Mouse (Mus musculus): ENCODE results near the gene Prcd.

The Prcd gene

GRCm38 (mm10) chr11:116647340-116647991, 5.9 kb upstream of the Prcd start:
- CTCF ChIA-PET, result interaction anchor here (0.6 kb wide), 1 partner anchor 40 kb away, joined by 3 read pairs; no protein-coding TSS in a partner anchor

DNA sequence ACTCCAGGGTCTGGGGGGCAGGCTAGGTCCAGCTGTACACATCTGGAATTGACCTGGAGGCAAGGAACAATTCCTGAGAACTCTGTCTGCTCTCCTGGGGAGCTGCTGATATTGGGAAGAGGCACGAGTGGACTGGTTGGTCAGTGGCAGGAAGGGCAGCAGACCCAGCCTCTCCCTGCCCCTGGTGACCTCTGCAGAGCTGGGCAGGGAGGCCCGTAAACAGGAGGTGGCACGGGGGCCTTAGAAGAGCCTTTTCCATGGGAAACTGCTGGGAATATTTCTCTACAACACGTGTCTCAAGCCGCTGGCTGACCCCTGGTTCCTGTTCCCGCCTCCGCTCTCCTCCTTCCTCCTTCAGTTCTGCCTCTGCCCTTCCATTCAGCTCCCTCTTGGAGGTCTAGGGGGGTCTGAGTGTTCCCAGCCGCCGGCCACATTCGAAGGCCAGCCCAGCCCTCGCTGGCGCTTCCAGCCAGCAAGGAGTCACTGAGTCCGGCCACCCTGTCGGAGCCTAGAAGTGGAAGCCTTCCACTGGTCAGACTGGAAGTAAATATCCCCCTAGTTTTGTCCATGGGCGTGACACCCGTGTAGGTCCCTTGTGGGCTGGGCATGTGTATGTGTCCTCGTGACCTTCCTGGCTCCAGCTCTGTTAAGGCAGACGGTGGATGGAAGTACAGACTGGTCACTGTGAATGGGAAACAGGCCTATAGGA, 5.0 kb upstream of the Prcd start:
- CTCF ChIA-PET, result interaction anchor here (0.6 to 0.7 kb wide), 2 partner anchors 39 to 389 kb away, joined by 3 to 4 read pairs; no protein-coding TSS in a partner anchor

GRCm38 (mm10) chr11:116648976-116649375, 4.4 kb upstream of the Prcd start:
- CTCF ChIA-PET, result no interaction called here

- CTCF ChIA-PET, result no interaction called here
Observed at GRCm38 (mm10) chr11:116649711-116650337, 3.5 kb upstream of the Prcd start.

GRCm38 (mm10) chr11:116650811-116651210, 2.5 kb upstream of the Prcd start:
- CTCF ChIA-PET, result interaction anchor here (0.6 kb wide), 1 partner anchor 411 kb away, joined by 3 read pairs; no protein-coding TSS in a partner anchor

DNA sequence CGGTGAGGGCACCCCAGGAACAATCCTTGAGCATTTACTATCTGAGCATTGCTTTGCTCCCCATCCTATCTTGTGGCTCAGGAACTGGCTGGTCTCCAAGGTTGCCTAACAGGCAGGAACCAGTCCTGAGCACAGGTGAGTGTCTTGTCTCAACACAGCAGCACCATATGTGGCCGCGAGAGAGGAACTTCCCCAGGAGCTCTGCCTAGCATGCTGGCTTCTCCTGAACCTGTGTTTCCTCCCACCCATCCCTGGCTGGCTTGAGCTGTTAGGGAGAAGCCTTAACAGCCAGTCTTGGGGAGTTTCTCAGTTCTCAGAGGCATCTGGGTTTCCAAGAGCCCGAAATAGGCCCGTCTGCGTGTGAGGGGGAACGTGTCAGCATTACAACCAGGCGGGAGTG, 2.0 kb upstream of the Prcd start:
- CTCF ChIA-PET, result interaction anchor here (0.6 kb wide), 1 partner anchor 411 kb away, joined by 3 read pairs; no protein-coding TSS in a partner anchor

DNA sequence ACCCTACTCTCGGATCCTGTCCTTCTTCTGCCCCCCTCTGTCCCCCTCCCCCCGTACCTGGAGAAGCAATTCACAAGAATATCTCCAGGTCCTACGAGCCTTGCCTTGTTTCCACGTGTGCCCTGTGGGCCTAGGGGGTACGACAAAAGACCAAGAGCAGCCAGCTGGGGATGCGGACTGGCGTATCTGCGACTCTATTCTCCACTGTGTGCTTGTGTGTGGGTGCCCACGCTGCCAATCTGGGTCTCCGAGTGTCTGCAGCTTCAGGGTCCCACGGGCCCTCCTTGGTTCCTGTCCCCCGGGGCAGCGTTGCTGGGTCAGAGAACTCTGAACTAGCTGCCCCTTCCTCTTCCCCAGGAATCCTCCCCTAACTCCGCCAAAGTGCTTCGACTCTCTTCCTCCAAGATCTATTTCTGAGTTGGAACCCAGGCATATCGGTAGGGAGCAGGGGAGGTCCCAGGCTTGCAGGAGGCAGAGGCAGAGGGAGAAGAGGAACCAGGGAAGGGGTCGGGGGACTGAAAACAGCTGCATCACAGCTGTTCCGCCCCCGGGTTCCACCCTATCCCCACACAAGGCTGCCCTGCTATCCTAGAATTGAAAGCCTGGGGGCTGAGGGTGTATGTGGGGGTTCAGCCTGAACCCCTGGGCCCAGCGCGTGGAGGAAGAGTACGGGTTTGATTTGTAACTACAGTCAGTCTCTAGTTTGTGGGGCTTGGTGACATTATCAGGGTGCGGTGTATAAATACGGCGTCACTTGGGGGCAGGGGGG, 820 bp upstream of the Prcd start:
- CTCF ChIA-PET, result interaction anchor here (0.6 kb wide), 1 partner anchor 31 kb away, joined by 4 read pairs; no protein-coding TSS in a partner anchor

- CTCF ChIA-PET, result no interaction called here
Observed at GRCm38 (mm10) chr11:116653709-116654221, 431 bp downstream of the Prcd start.

DNA sequence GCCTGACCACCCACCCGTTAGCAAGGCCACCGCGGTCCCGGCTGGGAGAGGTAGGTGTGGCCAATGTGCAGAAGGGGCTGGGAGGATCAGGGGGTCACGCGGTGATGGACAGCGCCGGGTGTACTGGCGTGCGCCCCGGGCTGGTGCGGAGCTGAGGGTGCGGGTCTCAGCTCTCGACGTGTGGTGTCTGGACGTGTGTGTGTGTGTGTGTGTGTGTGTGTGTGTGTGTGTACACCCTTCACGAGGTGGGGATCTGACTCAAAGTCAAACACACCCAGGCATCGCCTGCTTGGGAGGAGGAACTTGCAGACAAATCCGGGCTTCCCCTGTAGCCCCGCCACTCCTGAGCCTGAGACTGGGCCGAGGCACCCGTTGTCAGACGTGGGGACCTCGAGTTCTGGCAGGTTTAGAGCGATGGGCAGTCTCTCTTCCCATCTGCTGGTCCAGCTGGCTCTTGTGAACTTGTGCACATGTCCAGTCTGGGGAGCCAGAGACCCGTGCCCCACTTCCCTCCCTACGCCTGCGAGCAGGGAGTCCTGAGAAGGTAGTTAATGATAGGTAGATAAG, 1.0 kb downstream of the Prcd start, which contains the start of gene Cygb:
Cygb (minus strand) TSS at position 59 of the 567 bp plus-strand sequence.
- CTCF ChIA-PET, result no interaction called here

GRCm38 (mm10) chr11:116656348-116657191, 3.2 kb downstream of the Prcd start:
- CTCF ChIA-PET, result no interaction called here

GRCm38 (mm10) chr11:116657311-116658223, 4.2 kb downstream of the Prcd start:
- CTCF ChIA-PET, result no interaction called here

DNA sequence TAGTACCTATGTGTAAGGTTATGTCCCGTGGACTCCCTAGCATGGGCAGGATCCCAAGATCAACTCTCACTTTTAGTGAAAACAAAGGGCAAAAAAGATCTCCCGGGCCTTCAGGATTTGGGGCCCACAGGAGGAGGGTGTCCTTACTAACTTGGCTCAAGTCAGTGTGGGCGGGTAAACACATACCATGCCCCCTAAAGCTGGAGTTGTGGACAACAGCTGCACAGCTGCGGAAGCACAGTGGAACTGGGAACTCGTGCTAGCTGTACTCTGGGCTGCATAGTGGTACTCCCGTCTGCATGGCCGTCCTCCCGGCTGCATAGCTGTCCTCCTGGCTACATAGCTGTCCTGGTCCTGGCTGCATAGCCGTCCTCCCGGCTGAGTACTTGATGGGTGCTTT, 4.9 kb downstream of the Prcd start:
- CTCF ChIA-PET, result no interaction called here

DNA sequence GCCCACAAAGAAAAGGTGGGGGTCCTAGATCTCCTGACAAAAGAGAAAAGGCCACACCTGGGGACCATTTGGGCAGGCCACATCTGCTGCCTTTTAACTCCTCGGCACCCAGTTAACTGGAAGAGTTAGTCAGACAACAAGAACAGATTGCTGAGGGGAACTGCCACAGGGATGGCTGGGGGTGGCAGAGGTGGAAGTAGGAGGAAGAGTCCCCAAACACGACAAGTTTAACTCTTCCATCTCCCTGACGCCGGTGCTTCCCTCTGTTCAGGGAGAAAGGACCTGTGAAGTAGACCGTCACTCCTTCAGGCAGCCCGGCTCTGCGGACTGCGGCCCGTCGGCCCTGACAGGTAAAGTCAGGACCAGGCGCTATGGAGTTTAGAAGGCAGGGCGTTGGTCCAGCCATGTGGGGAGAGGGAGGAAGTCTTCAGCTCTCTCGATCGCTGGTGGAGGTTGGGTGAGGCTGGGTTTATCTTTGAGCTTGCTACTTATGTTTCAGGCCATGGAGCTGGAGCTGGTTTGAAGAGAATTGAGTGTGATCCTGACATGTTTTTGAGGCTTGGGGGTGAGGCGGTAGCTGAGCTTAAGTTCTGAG, 5.8 kb downstream of the Prcd start:
- CTCF ChIA-PET, result no interaction called here

DNA sequence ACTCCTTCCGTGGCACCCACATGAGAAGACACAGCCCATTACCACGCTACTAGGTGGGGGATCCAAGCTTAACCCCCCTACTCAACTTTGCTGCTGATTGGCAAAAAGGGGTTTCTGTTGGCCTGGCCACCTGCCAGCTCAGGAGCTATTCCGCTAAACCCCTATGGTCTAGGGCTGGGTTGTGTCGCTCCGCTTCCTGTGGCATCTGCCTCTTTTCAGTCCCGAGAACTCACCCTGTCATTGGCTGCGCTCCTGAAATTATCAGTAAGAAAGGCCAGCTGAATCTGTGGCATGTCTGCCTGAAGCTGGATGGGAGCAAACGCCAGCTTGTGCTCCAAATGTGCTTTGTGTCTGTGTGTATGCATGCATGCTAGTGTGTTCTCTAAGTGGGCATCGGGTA, 6.8 kb downstream of the Prcd start:
- CTCF ChIA-PET, result interaction anchor here (0.6 kb wide), 1 partner anchor 148 kb away, joined by 10 read pairs; no protein-coding TSS in a partner anchor

DNA sequence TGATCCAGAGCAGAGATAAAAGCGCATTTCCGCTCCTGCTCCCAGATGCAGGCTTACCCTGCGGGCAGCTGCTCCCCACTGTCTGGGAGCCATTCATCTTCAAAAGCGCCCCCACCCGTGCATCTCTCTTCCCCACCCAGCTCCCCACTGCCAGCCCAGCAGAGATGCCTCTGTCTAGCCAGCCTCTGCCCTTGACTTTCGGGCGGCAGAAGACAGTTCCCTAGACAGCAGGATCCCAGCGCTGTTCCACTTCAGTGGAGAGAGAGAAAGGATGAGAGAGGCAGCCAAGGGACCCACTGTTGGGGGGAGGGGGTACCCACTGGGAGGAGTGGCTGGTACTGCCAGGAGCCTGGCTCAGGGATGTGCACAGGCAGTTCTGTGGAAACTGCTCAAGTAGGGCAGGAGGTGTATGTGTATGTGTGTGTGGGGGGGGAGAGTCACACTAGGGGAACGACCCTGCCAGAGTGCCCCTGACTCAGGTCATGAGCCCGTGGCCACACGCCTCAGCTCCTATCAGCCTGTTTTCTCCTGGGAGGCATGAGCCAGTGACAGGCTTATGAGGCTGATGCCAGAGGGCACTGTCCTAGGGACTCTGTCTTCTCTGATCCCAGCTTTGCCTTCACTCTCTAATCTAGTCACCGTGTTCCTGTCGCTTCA, 8.1 kb downstream of the Prcd start:
- CTCF ChIA-PET, result no interaction called here

GRCm38 (mm10) chr11:116661948-116662377, 8.6 kb downstream of the Prcd start:
- CTCF ChIA-PET, result no interaction called here

DNA sequence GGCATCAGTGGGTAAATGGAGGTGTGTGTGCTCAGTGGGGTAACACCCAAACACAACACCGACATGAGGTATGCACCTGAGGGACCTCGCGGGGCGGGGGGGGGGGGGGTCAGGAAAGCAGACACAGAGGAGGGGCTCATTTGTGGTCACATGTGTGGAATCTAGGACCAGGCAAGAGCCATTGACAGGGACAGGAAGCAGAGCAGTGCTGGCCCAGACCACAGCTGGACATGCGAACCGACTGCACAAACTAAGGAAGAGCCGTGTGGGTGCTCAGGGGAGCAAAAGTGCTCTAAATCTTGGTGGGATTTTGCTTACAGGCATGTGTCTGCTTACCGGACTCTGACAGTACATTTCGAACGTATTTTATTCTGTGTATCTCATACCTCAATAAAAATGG, 12.0 kb downstream of the Prcd start:
- CTCF ChIA-PET, result interaction anchor here (0.7 kb wide), 1 partner anchor 42 kb away, joined by 3 read pairs; no protein-coding TSS in a partner anchor

DNA sequence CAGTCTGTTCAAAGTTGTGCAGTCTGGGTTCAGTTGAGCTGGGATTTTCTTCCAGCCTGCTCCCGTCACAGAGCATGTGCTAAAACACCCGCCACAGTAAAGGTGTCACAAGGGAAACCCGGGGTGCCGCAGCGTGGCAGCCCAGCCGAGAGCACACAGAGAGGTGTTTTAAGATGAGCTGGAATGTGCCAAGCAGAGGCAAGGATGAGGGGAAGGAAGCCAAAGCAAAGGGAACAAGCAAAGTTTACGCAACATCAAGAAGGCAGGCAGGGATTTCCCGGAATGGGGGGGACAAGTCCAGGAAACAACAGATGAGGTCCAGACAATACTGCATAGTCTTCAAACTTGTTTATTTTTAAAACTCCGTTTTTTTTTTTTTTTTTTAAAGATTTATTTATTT, 13.2 kb downstream of the Prcd start:
- CTCF ChIA-PET, result no interaction called here
